Mouse (Mus musculus) ES-Bruce4 (cell line): Measurements from ENCODE around the gene Synpo2. TPM values are rescaled to one million over a fixed set of nuclear protein-coding genes. Genes with fewer than 3 reads are reported as not detected.

Experiments used
- H3K27ac ChIP-seq: 2 replicates; pipeline ENCODE4 v1.5.1; 2012; ENCODE audit warnings: low read length, inconsistent platforms; ENCODE audit not compliant: insufficient read depth
- H3K27me3 ChIP-seq: 2 replicates; pipeline ENCODE4 v1.6.1; 2012; ENCODE audit warnings: mild to moderate bottlenecking, low read length, inconsistent platforms; ENCODE audit not compliant: control insufficient read depth, poor library complexity, insufficient read depth, severe bottlenecking
- H3K36me3 ChIP-seq: 2 replicates; pipeline ENCODE4 v1.6.1; 2012; ENCODE audit warnings: inconsistent platforms, mild to moderate bottlenecking, low read length, moderate library complexity; ENCODE audit not compliant: control insufficient read depth, poor library complexity, insufficient read depth, severe bottlenecking
- H3K4me1 ChIP-seq: one replicate; pipeline ENCODE4 v1.8.1; 2011; ENCODE audit warnings: low read length; ENCODE audit not compliant: control insufficient read depth, insufficient read depth
- H3K4me3 ChIP-seq: 2 replicates; pipeline ENCODE4 v1.5.1; 2011; ENCODE audit warnings: low read depth, mild to moderate bottlenecking, low read length
- H3K9ac ChIP-seq: 2 replicates; pipeline ENCODE4 v1.6.1; 2012; ENCODE audit warnings: low read depth, mild to moderate bottlenecking, inconsistent platforms; ENCODE audit not compliant: poor library complexity, severe bottlenecking
- H3K9me3 ChIP-seq: replicated peaks from 2 replicates; pipeline ENCODE4 v1.6.1; 2012; ENCODE audit warnings: mild to moderate bottlenecking, low read length, inconsistent platforms; ENCODE audit not compliant: control insufficient read depth, poor library complexity, insufficient read depth, severe bottlenecking
- CTCF ChIP-seq: IDR thresholded peaks from one replicate; pipeline ENCODE4 v1.8.1; 2011; ENCODE audit warnings: low read depth, low read length
- EP300 ChIP-seq: IDR thresholded peaks from 2 replicates; pipeline ENCODE4 v1.6.1; 2011; ENCODE audit warnings: low read depth, low read length; ENCODE audit not compliant: insufficient read depth
- POLR2A ChIP-seq: IDR thresholded peaks from one replicate; pipeline ENCODE4 v1.8.1; 2011; ENCODE audit warnings: low read length; ENCODE audit not compliant: insufficient read depth
- polyA plus RNA-seq: library from polyadenylated mRNA; stranded (reverse); fragments of >200 nt; gene quantifications from 2 replicates; pipeline ENCODE4 v1.2.4, GENCODE M21; 2011; ENCODE audit warnings: low read depth; ENCODE audit not compliant: missing spikeins, insufficient read depth, insufficient read length

Gene Synpo2
- polyA plus RNA-seq, 1 experiment: 1.8 TPM

DNA sequence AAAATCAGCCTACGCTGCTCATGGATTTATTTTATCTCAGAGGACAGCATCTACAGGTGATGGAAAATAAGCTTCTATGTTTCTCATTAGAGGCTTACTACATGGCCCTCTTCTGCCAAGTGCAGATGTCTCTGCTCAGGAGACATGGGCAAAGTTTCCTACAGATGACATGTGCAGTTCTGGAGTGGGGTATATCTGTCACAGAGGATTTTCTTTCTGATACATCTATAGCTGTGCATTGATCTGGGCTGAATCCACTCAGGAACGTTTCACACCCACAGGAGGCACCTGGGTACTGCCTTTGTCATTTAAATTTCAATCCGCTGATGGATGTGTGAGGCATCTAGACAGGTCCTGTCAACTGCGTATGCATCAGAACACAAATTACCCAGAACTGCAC lies 42.2 kb downstream of the Synpo2 start:
- H3K9me3 ChIP-seq: peaks cover 2% of the 10 kb centered on the region; the same call in 1 of the 2 replicates
- no peaks in the 10 kb centered on the region for H3K36me3 ChIP-seq
- TF ChIP-seq CTCF: no peak
- no peak for TF ChIP-seq POLR2A
- TF ChIP-seq EP300: no peak
- H3K9ac ChIP-seq: no peak overlapping the region
- no peak overlapping the region for H3K27ac ChIP-seq
- no peaks in the 10 kb centered on the region for H3K27me3 ChIP-seq
- H3K4me1 ChIP-seq: no peaks in the 10 kb centered on the region
- H3K4me3 ChIP-seq: no peak overlapping the region

- no peak for TF ChIP-seq EP300
- TF ChIP-seq CTCF: no peak
- TF ChIP-seq POLR2A: no peak
- no peak overlapping the region for H3K9ac ChIP-seq
Measured at GRCm38 (mm10) chr3:123191602-123192001, 44.3 kb downstream of the Synpo2 start.

GRCm38 (mm10) chr3:123190329-123190728 lies 45.6 kb downstream of the Synpo2 start:
- H3K27ac ChIP-seq: no peak overlapping the region
- no peak overlapping the region for H3K4me3 ChIP-seq
- TF ChIP-seq EP300: no peak
- no peak for TF ChIP-seq POLR2A
- no peak for TF ChIP-seq CTCF
- no peaks in the 10 kb centered on the region for H3K4me1 ChIP-seq
- H3K36me3 ChIP-seq: no peaks in the 10 kb centered on the region
- H3K9ac ChIP-seq: no peak overlapping the region
- peaks cover 2% of the 10 kb centered on the region; the same call in 1 of the 2 replicates for H3K9me3 ChIP-seq
- no peaks in the 10 kb centered on the region for H3K27me3 ChIP-seq

More at GRCm38 (mm10) chr3:123191602-123192001, 44.3 kb downstream of the Synpo2 start:
- Histone ChIP-seq H3K36me3 (no peaks in the 10 kb centered on the region), H3K27ac (no peak overlapping the region), H3K4me1 (no peaks in the 10 kb centered on the region), H3K4me3 (no peak overlapping the region), H3K27me3 (no peaks in the 10 kb centered on the region), H3K9me3 (peaks cover 2% of the 10 kb centered on the region; the same call in 1 of the 2 replicates)

DNA sequence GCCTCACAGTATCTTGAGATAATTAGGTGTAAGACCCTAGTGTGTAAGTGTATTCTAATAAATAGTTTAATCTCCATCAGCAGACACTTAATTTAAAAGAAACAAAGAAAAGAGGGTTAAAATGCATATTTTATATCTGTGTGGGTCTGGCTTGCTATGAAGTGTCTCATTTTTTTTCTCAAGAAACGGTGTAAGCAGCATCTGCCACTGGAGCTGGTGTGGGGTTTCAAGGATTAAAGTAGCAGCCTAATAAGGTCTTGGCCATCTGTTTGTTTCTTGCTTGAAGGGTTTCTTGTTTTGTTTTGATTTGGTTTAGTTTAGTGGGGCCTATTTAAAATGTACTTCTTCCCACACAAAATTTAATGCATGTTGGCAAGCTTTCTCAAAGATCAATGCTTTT lies 46.1 kb downstream of the Synpo2 start:
- Histone ChIP-seq H3K4me1 (no peaks in the 10 kb centered on the region), H3K36me3 (no peaks in the 10 kb centered on the region), H3K9me3 (peaks cover 2% of the 10 kb centered on the region; the same call in 1 of the 2 replicates), H3K27ac (no peak overlapping the region), H3K4me3 (no peak overlapping the region), H3K9ac (no peak overlapping the region), H3K27me3 (no peaks in the 10 kb centered on the region)
- TF ChIP-seq EP300: no peak

- TF ChIP-seq EP300 (no peak), POLR2A (no peak), CTCF (no peak)
- H3K4me1 ChIP-seq: no peaks in the 10 kb centered on the region
- no peaks in the 10 kb centered on the region for H3K36me3 ChIP-seq
Measured at GRCm38 (mm10) chr3:123188616-123189230, 47.2 kb downstream of the Synpo2 start.

GRCm38 (mm10) chr3:123187370-123188124 lies 48.4 kb downstream of the Synpo2 start:
- H3K36me3 ChIP-seq: no peaks in the 10 kb centered on the region
- no peak overlapping the region for H3K9ac ChIP-seq
- TF ChIP-seq EP300 (no peak), CTCF (no peak), POLR2A (no peak)

More at GRCm38 (mm10) chr3:123188616-123189230, 47.2 kb downstream of the Synpo2 start:
- H3K27ac ChIP-seq: no peak overlapping the region
- H3K4me3 ChIP-seq: no peak overlapping the region
- H3K9me3 ChIP-seq: 0 out of 2 replicates have a peak, but pooled peaks cover under 1% of the 10 kb centered on the region
- no peak overlapping the region for H3K9ac ChIP-seq
- H3K27me3 ChIP-seq: no peaks in the 10 kb centered on the region

More at GRCm38 (mm10) chr3:123187370-123188124, 48.4 kb downstream of the Synpo2 start:
- no peaks in the 10 kb centered on the region for H3K4me1 ChIP-seq
- no peaks in the 10 kb centered on the region for H3K27me3 ChIP-seq
- H3K4me3 ChIP-seq: no peak overlapping the region
- H3K27ac ChIP-seq: no peak overlapping the region
- no peaks in the 10 kb centered on the region for H3K9me3 ChIP-seq
